Mouse (Mus musculus): ENCODE results near the gene Sfxn1. TPM values are rescaled to one million over a fixed set of nuclear protein-coding genes. Genes with fewer than 3 reads are reported as not detected.

Sfxn1 gene
- polyA plus RNA-seq, 1 experiment from 2014 or later: 86.6 TPM

DNA sequence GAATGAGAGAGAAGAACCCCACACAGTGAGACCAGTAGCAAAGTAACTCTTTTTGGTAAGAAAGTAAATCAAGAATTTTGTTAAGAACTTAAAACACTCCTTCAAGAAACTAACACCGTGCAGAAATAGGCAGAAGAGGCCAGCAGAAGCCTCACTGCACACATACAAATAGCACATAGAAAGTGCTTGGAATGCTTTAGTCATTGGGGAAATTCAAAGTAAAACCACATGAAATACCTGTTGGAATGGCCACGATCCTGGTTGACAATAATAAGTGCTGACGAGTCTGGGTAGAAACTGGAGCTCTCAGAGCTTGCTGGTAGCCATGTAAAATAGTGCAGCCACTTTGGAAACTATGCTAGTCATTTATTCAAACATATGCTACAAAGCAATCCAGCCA lies 30.4 kb downstream of the Sfxn1 start:
- WGBS: 90% methylated on average over 3 of the region's 3 CpGs
- Histone ChIP-seq H3K4me1 (replicated peaks; ENCODE audit: control insufficient read depth, insufficient read depth, low read length) (no peaks in the 10 kb centered on the region), H3K4me2 (ENCODE audit: low read length) (no peak overlapping the region), H3K9ac (replicated peaks; ENCODE audit: low read depth, low read length) (no peak overlapping the region), H3K27me3 (replicated peaks; ENCODE audit: control insufficient read depth, insufficient read depth, low read length) (no peaks in the 10 kb centered on the region), H3K4me3 (replicated peaks; ENCODE audit: low read length) (no peak overlapping the region), H3K27ac (ENCODE audit: low read length) (no peak overlapping the region), H3K36me3 (ENCODE audit: control insufficient read depth, insufficient read depth) (peaks cover 3% of the 10 kb centered on the region), H3K9me3 (ENCODE audit: control insufficient read depth, low read length) (no peaks in the 10 kb centered on the region)
- no peak for ATAC-seq

GRCm38 (mm10) chr13:54103271-54103670 lies 31.6 kb downstream of the Sfxn1 start:
- Histone ChIP-seq H3K27me3 (replicated peaks; ENCODE audit: control insufficient read depth, insufficient read depth, low read length) (no peaks in the 10 kb centered on the region), H3K4me1 (replicated peaks; ENCODE audit: control insufficient read depth, insufficient read depth, low read length) (no peaks in the 10 kb centered on the region), H3K4me3 (replicated peaks; ENCODE audit: low read length) (no peak overlapping the region), H3K9ac (replicated peaks; ENCODE audit: low read depth, low read length) (no peak overlapping the region), H3K27ac (ENCODE audit: low read length) (no peak overlapping the region), H3K9me3 (ENCODE audit: control insufficient read depth, low read length) (no peaks in the 10 kb centered on the region), H3K36me3 (ENCODE audit: control insufficient read depth, insufficient read depth) (peaks cover 3% of the 10 kb centered on the region), H3K4me2 (ENCODE audit: low read length) (no peak overlapping the region)
- 88% methylated on average over 3 of the region's 3 CpGs for WGBS
- no peak for ATAC-seq

DNA sequence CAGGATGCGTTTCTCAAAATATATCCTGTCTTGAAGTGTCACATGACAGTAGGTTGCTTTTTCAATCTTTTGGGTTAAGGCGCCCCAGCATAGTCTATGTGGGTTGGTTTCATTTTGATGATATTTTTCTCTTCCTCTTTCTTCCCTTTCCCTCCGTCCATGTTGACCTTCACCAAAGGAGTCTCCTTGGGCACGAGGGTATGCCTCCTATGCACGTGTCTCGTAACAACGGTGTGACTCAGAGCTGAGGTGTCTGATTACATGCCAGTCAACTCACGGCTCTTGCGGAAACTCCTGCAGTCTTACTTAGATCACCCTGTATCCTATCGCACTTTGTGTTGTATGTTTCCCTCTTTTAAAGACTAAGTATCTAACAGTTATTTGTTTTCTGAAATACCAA lies 32.2 kb downstream of the Sfxn1 start:
- Histone ChIP-seq H3K27ac (ENCODE audit: low read length) (no peak overlapping the region), H3K9me3 (ENCODE audit: control insufficient read depth, low read length) (no peaks in the 10 kb centered on the region), H3K4me2 (ENCODE audit: low read length) (no peak overlapping the region), H3K27me3 (replicated peaks; ENCODE audit: control insufficient read depth, insufficient read depth, low read length) (no peaks in the 10 kb centered on the region), H3K36me3 (ENCODE audit: control insufficient read depth, insufficient read depth) (peaks cover 5% of the 10 kb centered on the region), H3K4me1 (replicated peaks; ENCODE audit: control insufficient read depth, insufficient read depth, low read length) (no peaks in the 10 kb centered on the region), H3K9ac (replicated peaks; ENCODE audit: low read depth, low read length) (no peak overlapping the region), H3K4me3 (replicated peaks; ENCODE audit: low read length) (no peak overlapping the region)
- ATAC-seq: no peak
- 87% methylated on average over 10 of the region's 10 CpGs for WGBS

- H3K4me3 ChIP-seq (replicated peaks; ENCODE audit: low read length): no peak overlapping the region
- H3K27me3 ChIP-seq (replicated peaks; ENCODE audit: control insufficient read depth, insufficient read depth, low read length): no peaks in the 10 kb centered on the region
- no peak overlapping the region for H3K4me2 ChIP-seq (ENCODE audit: low read length)
- H3K9ac ChIP-seq (replicated peaks; ENCODE audit: low read depth, low read length): no peak overlapping the region
- H3K4me1 ChIP-seq (replicated peaks; ENCODE audit: control insufficient read depth, insufficient read depth, low read length): peaks cover 6% of the 10 kb centered on the region; the same call in 1 of the 2 replicates
- H3K36me3 ChIP-seq (ENCODE audit: control insufficient read depth, insufficient read depth): no peaks in the 10 kb centered on the region
- 49% methylated on average over 11 of the region's 11 CpGs for WGBS
- H3K27ac ChIP-seq (ENCODE audit: low read length): no peak overlapping the region
- ATAC-seq: peak; percentile 86
- H3K9me3 ChIP-seq (ENCODE audit: control insufficient read depth, low read length): no peaks in the 10 kb centered on the region; the same call in 1 of the 2 replicates
These were observed 42.3 kb downstream of the Sfxn1 start for GRCm38 (mm10) chr13:54113819-54114550.

GRCm38 (mm10) chr13:54114931-54115330 lies 43.3 kb downstream of the Sfxn1 start:
- Histone ChIP-seq H3K4me1 (replicated peaks; ENCODE audit: control insufficient read depth, insufficient read depth, low read length) (peaks cover 6% of the 10 kb centered on the region; the same call in 1 of the 2 replicates), H3K4me3 (replicated peaks; ENCODE audit: low read length) (no peak overlapping the region), H3K27me3 (replicated peaks; ENCODE audit: control insufficient read depth, insufficient read depth, low read length) (no peaks in the 10 kb centered on the region), H3K9me3 (ENCODE audit: control insufficient read depth, low read length) (no peaks in the 10 kb centered on the region; the same call in 1 of the 2 replicates), H3K27ac (ENCODE audit: low read length) (no peak overlapping the region), H3K36me3 (ENCODE audit: control insufficient read depth, insufficient read depth) (no peaks in the 10 kb centered on the region), H3K4me2 (ENCODE audit: low read length) (no peak overlapping the region), H3K9ac (replicated peaks; ENCODE audit: low read depth, low read length) (no peak overlapping the region; the same call in 1 of the 2 replicates)
- WGBS: 68% methylated on average over 5 of the region's 5 CpGs
- ATAC-seq: no peak

- H3K36me3 ChIP-seq (ENCODE audit: control insufficient read depth, insufficient read depth): no peaks in the 10 kb centered on the region
- H3K9ac ChIP-seq (replicated peaks; ENCODE audit: low read depth, low read length): no peak overlapping the region
- H3K4me3 ChIP-seq (replicated peaks; ENCODE audit: low read length): no peak overlapping the region
- H3K4me2 ChIP-seq (ENCODE audit: low read length): no peak overlapping the region
- peaks cover 6% of the 10 kb centered on the region; the same call in 1 of the 2 replicates for H3K4me1 ChIP-seq (replicated peaks; ENCODE audit: control insufficient read depth, insufficient read depth, low read length)
- no peaks in the 10 kb centered on the region for H3K27me3 ChIP-seq (replicated peaks; ENCODE audit: control insufficient read depth, insufficient read depth, low read length)
- no peaks in the 10 kb centered on the region; the same call in 1 of the 2 replicates for H3K9me3 ChIP-seq (ENCODE audit: control insufficient read depth, low read length)
- ATAC-seq: no peak
- WGBS: 87% methylated on average over 6 of the region's 6 CpGs
- H3K27ac ChIP-seq (ENCODE audit: low read length): no peak overlapping the region
These were observed 44.1 kb downstream of the Sfxn1 start for GRCm38 (mm10) chr13:54115779-54116178.

DNA sequence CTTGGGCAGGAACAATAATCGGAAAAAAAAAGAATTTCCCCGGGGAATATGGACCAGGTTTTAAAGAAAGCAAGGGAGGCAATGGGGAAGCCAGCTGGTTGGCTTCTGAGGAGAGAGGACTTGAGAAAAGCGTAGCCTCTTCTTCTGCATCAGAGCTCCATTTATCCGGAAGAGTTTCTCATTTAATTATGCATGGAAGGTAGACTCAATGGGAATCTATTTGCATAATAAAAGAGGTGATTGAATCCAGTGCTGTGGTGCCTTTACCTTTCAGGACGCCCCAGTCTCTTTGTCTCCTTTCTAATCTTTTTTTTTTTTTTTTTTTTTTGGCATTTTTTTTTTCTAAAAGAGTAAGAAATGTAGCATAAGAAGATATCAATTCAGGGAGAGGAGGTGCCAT lies 46.7 kb downstream of the Sfxn1 start:
- no peak; the same call in 1 of the 2 replicates for ATAC-seq
- no peak overlapping the region for H3K4me3 ChIP-seq (replicated peaks; ENCODE audit: low read length)
- peaks cover 6% of the 10 kb centered on the region; the same call in 1 of the 2 replicates for H3K4me1 ChIP-seq (replicated peaks; ENCODE audit: control insufficient read depth, insufficient read depth, low read length)
- no peaks in the 10 kb centered on the region for H3K27me3 ChIP-seq (replicated peaks; ENCODE audit: control insufficient read depth, insufficient read depth, low read length)
- H3K4me2 ChIP-seq (ENCODE audit: low read length): no peak overlapping the region
- no peaks in the 10 kb centered on the region for H3K36me3 ChIP-seq (ENCODE audit: control insufficient read depth, insufficient read depth)
- no peaks in the 10 kb centered on the region; the same call in 1 of the 2 replicates for H3K9me3 ChIP-seq (ENCODE audit: control insufficient read depth, low read length)
- 6% methylated on average over 5 of the region's 5 CpGs for WGBS
- H3K27ac ChIP-seq (ENCODE audit: low read length): no peak overlapping the region; the same call in 1 of the 2 replicates
- H3K9ac ChIP-seq (replicated peaks; ENCODE audit: low read depth, low read length): no peak overlapping the region

- no peaks in the 10 kb centered on the region for H3K4me1 ChIP-seq (replicated peaks; ENCODE audit: control insufficient read depth, insufficient read depth, low read length)
These were observed 66.2 kb downstream of the Sfxn1 start for GRCm38 (mm10) chr13:54137756-54138410.

DNA sequence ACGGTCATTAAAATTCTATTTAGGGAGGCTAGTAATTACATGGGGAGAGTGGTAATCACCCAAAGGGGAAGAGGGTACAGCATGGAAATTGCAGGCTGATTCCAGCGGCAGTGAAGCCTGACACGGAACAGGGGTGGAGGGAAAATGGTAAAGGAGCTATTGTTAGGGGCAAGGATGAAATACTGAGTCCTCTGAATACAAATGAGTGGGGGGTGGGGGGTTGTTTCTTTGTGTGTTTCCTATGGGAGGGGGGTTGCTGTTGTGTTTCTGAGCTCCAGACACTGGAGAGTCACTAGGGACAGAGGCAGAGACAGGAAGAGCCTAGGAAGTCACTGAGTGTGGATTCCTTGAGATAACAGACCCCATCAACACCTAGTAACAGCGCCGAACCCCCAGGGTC lies 72.1 kb downstream of the Sfxn1 start:
- H3K27me3 ChIP-seq (replicated peaks; ENCODE audit: control insufficient read depth, insufficient read depth, low read length): no peaks in the 10 kb centered on the region
- H3K4me3 ChIP-seq (replicated peaks; ENCODE audit: low read length): no peak overlapping the region
- 0 out of 2 replicates have a peak, but pooled peaks cover 2% of the 10 kb centered on the region for H3K9me3 ChIP-seq (ENCODE audit: control insufficient read depth, low read length)
- no peaks in the 10 kb centered on the region for H3K36me3 ChIP-seq (ENCODE audit: control insufficient read depth, insufficient read depth)
- H3K4me1 ChIP-seq (replicated peaks; ENCODE audit: control insufficient read depth, insufficient read depth, low read length): peaks cover 4% of the 10 kb centered on the region; the same call in 1 of the 2 replicates
- WGBS: 35% methylated on average over 5 of the region's 5 CpGs
- no peak overlapping the region for H3K9ac ChIP-seq (replicated peaks; ENCODE audit: low read depth, low read length)
- no peak overlapping the region for H3K27ac ChIP-seq (ENCODE audit: low read length)
- no peak for ATAC-seq
- H3K4me2 ChIP-seq (ENCODE audit: low read length): no peak overlapping the region

More at GRCm38 (mm10) chr13:54137756-54138410, 66.2 kb downstream of the Sfxn1 start:
- H3K9ac ChIP-seq (replicated peaks; ENCODE audit: low read depth, low read length): no peak overlapping the region
- H3K36me3 ChIP-seq (ENCODE audit: control insufficient read depth, insufficient read depth): no peaks in the 10 kb centered on the region
- no peaks in the 10 kb centered on the region for H3K9me3 ChIP-seq (ENCODE audit: control insufficient read depth, low read length)
- H3K4me3 ChIP-seq (replicated peaks; ENCODE audit: low read length): no peak overlapping the region
- H3K27me3 ChIP-seq (replicated peaks; ENCODE audit: control insufficient read depth, insufficient read depth, low read length): no peaks in the 10 kb centered on the region
- no peak overlapping the region for H3K4me2 ChIP-seq (ENCODE audit: low read length)
- 77% methylated on average over 9 of the region's 9 CpGs for WGBS
- no peak for ATAC-seq
- no peak overlapping the region for H3K27ac ChIP-seq (ENCODE audit: low read length)

Measured in forebrain, embryonic 16.5 days (tissue).